Mouse (Mus musculus) kidney, adult 9 months (tissue): ENCODE measurements around the gene Kif20b.
A peak's percentile ranks its signal among the peaks of the same experiment; 100 is the strongest.

Experiments used
- DNase-seq: peaks from one replicate; pipeline ENCODE4 v3.0.0; 2022

The Kif20b gene

GRCm38 (mm10) chr19:34920531-34920930, 1.6 kb upstream of the Kif20b start:
- DNase-seq: no peak

- DNase-seq: no peak
These were observed 909 bp upstream of the Kif20b start for GRCm38 (mm10) chr19:34921253-34921651.

- DNase-seq: no peak
These were observed 422 bp downstream of the Kif20b start for GRCm38 (mm10) chr19:34922603-34922963.

- peak; percentile 20 for DNase-seq
These were observed 25.0 kb downstream of the Kif20b start for GRCm38 (mm10) chr19:34947206-34947605.

GRCm38 (mm10) chr19:34953842-34954541, 31.8 kb downstream of the Kif20b start:
- DNase-seq: peak; percentile 41

- DNase-seq: no peak
These were observed 37.2 kb downstream of the Kif20b start for GRCm38 (mm10) chr19:34959369-34959768.

GRCm38 (mm10) chr19:34984742-34985141, 62.6 kb downstream of the Kif20b start:
- DNase-seq: no peak

GRCm38 (mm10) chr19:34990443-34990842, 68.3 kb downstream of the Kif20b start:
- no peak for DNase-seq

GRCm38 (mm10) chr19:34992969-34993527, 70.9 kb downstream of the Kif20b start:
- DNase-seq: peak; percentile 62

- no peak for DNase-seq
These were observed 92.9 kb downstream of the Kif20b start for GRCm38 (mm10) chr19:35015058-35015457.

- DNase-seq: no peak
These were observed 95.5 kb downstream of the Kif20b start for GRCm38 (mm10) chr19:35017474-35018208.

- DNase-seq: no peak
These were observed 96.0 kb downstream of the Kif20b start for GRCm38 (mm10) chr19:35018209-35018581.
